Mouse (Mus musculus) frontal cortex, postnatal 10 days (tissue): Measurements from ENCODE around the gene Gm45837.

Source experiments
- DNase-seq, 2 experiments: peaks; one replicate each; pipeline ENCODE4 v3.0.0; 2022; ENCODE audit warnings: low spot score in 2 of 2, mixed read lengths in 1 of 2

Gene Gm45837

GRCm38 (mm10) chr7:101437876-101438275 is 27.2 kb downstream of the Gm45837 start:
- DNase-seq = no peak

- no peak for DNase-seq
Observed at GRCm38 (mm10) chr7:101443093-101443492, 32.4 kb downstream of the Gm45837 start.

GRCm38 (mm10) chr7:101444211-101444610 is 33.5 kb downstream of the Gm45837 start:
- DNase-seq = no peak

GRCm38 (mm10) chr7:101449855-101450254 is 39.2 kb downstream of the Gm45837 start:
- DNase-seq = no peak

- peak in 1 of 2 experiments; percentile 88 for DNase-seq
Observed at GRCm38 (mm10) chr7:101450422-101451401, 40.0 kb downstream of the Gm45837 start.

GRCm38 (mm10) chr7:101452669-101453068 is 42.0 kb downstream of the Gm45837 start:
- DNase-seq = no peak

GRCm38 (mm10) chr7:101453296-101453695 is 42.6 kb downstream of the Gm45837 start:
- no peak for DNase-seq

GRCm38 (mm10) chr7:101453725-101454124 is 43.0 kb downstream of the Gm45837 start:
- DNase-seq = no peak

GRCm38 (mm10) chr7:101454479-101454878 is 43.8 kb downstream of the Gm45837 start:
- no peak for DNase-seq

- DNase-seq = no peak
Observed at GRCm38 (mm10) chr7:101455141-101455540, 44.5 kb downstream of the Gm45837 start.

- no peak for DNase-seq
Observed at GRCm38 (mm10) chr7:101456318-101456717, 45.6 kb downstream of the Gm45837 start.

- DNase-seq = no peak
Observed at GRCm38 (mm10) chr7:101456789-101457188, 46.1 kb downstream of the Gm45837 start.

GRCm38 (mm10) chr7:101457283-101457682 is 46.6 kb downstream of the Gm45837 start:
- DNase-seq = no peak

GRCm38 (mm10) chr7:101457801-101458200 is 47.1 kb downstream of the Gm45837 start:
- no peak for DNase-seq

GRCm38 (mm10) chr7:101458278-101458781 is 47.6 kb downstream of the Gm45837 start:
- DNase-seq = no peak

- DNase-seq = no peak
Observed at GRCm38 (mm10) chr7:101459305-101459813, 48.7 kb downstream of the Gm45837 start.

GRCm38 (mm10) chr7:101459923-101460607 is 49.4 kb downstream of the Gm45837 start:
- no peak for DNase-seq

- DNase-seq = no peak
Observed at GRCm38 (mm10) chr7:101460608-101460957, 49.9 kb downstream of the Gm45837 start.

GRCm38 (mm10) chr7:101461571-101461970 is 50.9 kb downstream of the Gm45837 start:
- DNase-seq = no peak

GRCm38 (mm10) chr7:101462327-101463068 is 51.8 kb downstream of the Gm45837 start:
- no peak for DNase-seq

- no peak for DNase-seq
Observed at GRCm38 (mm10) chr7:101463665-101464271, 53.1 kb downstream of the Gm45837 start.
